Mouse (Mus musculus): Measurements from ENCODE around the gene Lrrc19. TPM values are rescaled to one million over a fixed set of nuclear protein-coding genes. Genes with fewer than 3 reads are reported as not detected.

Gene Lrrc19
- total and polyA plus RNA-seq, 2 experiments = 0.09 TPM; not detected in 1

DNA sequence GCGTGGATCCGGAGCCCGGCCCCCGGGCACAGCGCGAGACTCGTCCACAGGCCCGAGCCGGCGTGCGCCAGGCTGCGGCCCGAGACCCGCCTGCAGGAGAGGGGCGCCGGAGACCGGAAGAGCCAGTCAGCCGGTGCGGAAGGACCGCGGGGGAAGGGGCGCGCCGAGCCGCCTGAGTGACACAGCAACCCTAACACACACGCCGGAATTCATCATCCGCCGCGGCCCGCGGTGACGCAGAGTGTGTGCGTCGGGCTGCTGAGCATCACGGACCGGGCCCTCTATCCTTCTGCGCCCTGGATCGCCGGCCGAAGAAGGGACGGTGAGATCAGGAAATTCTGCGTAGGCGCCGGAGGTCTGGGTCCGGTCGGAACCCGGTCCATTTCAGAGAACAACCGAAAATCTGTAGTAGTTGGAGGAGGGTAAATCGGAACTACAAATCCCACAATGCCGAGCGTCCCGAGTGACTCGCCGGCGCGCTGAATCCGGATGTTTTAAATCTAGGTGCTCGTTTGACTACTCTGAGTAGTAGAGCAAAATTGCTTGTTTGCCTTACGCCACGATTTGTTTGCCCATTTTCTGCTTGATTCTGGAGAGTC is 46.8 kb downstream of the Lrrc19 start, which contains the start of gene Plaa:
Plaa (minus strand) TSS at position 214 of the 599 bp plus-strand sequence.
- Histone ChIP-seq H3K4me3 (ENCODE audit: insufficient read depth, low read depth, low read length) (peak within 1 kb of the TSS; percentile 79), H3K4me1 (ENCODE audit: control insufficient read depth, insufficient read depth, low read length) (peaks cover 2% of the 10 kb centered on the region), H3K36me3 (ENCODE audit: control insufficient read depth, insufficient read depth, low read length) (no peaks in the 10 kb centered on the region), H3K79me2 (ENCODE audit: control insufficient read depth, insufficient read depth, low read length) (peaks cover 15% of the 10 kb centered on the region; the same call in 1 of the 2 replicates), H3K27me3 (ENCODE audit: control insufficient read depth, insufficient read depth, low read length) (no peaks in the 10 kb centered on the region), H3K27ac (replicated peaks; ENCODE audit: insufficient read depth, low read depth, low read length) (peak within 1 kb of the TSS; percentile 73), H3K9ac (ENCODE audit: low read depth, low read length) (peak within 1 kb of the TSS; percentile 81)
- peak; percentile 74 for DNase-seq (ENCODE audit: extremely low read depth, low read depth, low spot score)
- WGBS = under 1% methylated on average over 61 of the region's 61 CpGs
- TF ChIP-seq POLR2A (IDR thresholded peaks at IDR 0.05; ENCODE audit: extremely low read depth, insufficient read depth, low read length) (0 out of 2 replicates have a peak, but pooled peaks have one; percentile 35), CTCF (IDR thresholded peaks at IDR 0.05; ENCODE audit: low read depth, low read length) (no peak)

DNA sequence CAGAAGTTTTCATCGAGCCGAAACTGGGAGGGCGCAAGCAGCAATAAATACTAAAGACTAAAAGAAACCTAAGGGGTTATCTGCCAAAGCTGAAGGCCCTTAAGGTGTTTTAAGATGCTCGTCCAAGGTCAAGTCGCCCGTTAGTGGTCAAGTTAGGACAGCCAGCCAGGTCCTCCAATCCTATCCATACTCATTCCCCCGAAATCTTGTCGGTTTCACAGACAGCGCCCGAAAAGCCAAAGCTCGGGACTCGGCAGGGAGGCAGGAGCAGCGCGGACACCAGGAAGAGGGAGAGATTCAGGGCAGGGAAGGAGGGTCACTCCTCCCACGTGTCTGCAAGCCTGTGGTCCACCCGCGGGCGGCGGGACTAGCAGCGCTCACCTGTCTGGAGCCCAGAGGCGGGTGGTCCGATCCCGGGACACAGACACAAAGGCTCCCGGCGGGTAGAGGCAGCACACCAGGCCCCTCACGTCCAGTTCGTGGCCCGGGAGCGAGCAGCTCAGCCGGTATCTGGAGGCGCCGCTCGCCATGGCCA is 47.4 kb downstream of the Lrrc19 start:
- TF ChIP-seq POLR2A (IDR thresholded peaks at IDR 0.05; ENCODE audit: extremely low read depth, insufficient read depth, low read length) (no peak), CTCF (IDR thresholded peaks at IDR 0.05; ENCODE audit: low read depth, low read length) (no peak)
- DNase-seq (ENCODE audit: extremely low read depth, low read depth, low spot score) = peak; percentile 44
- Histone ChIP-seq H3K9ac (ENCODE audit: low read depth, low read length) (peak overlapping the region; percentile 81), H3K4me3 (ENCODE audit: insufficient read depth, low read depth, low read length) (peak overlapping the region; percentile 79), H3K36me3 (ENCODE audit: control insufficient read depth, insufficient read depth, low read length) (no peaks in the 10 kb centered on the region), H3K79me2 (ENCODE audit: control insufficient read depth, insufficient read depth, low read length) (peaks cover 19% of the 10 kb centered on the region; the same call in 1 of the 2 replicates), H3K27ac (replicated peaks; ENCODE audit: insufficient read depth, low read depth, low read length) (peak overlapping the region; percentile 73), H3K27me3 (ENCODE audit: control insufficient read depth, insufficient read depth, low read length) (no peaks in the 10 kb centered on the region), H3K4me1 (ENCODE audit: control insufficient read depth, insufficient read depth, low read length) (peaks cover 2% of the 10 kb centered on the region)
- under 1% methylated on average over 33 of the region's 33 CpGs for WGBS

DNA sequence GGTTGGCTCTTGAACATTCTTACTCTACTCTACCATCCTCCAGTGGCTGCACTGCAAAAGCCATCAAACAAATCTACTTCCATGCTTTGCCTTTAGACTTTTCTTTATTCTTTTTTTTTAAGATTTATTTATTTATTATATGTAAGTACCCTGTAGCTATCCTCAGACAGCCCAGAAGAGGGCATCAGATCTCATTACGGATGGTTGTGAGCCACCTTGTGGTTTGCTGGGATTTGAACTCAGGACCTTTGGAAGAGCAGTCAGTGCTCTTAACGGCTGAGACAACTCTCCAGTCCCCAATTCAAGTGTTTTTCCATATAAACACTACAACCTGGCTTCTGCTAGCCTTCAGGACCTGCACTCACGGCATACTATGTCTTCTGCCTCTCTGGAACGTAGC is 48.5 kb downstream of the Lrrc19 start:
- H3K36me3 ChIP-seq (ENCODE audit: control insufficient read depth, insufficient read depth, low read length) = no peaks in the 10 kb centered on the region
- no peaks in the 10 kb centered on the region for H3K27me3 ChIP-seq (ENCODE audit: control insufficient read depth, insufficient read depth, low read length)
- H3K9ac ChIP-seq (ENCODE audit: low read depth, low read length) = no peak overlapping the region
- WGBS = 82% methylated on average over 4 of the region's 4 CpGs
- no peak for DNase-seq (ENCODE audit: extremely low read depth, low read depth, low spot score)
- no peak for TF ChIP-seq POLR2A (IDR thresholded peaks at IDR 0.05; ENCODE audit: extremely low read depth, insufficient read depth, low read length)
- TF ChIP-seq CTCF (IDR thresholded peaks at IDR 0.05; ENCODE audit: low read depth, low read length) = no peak
- peaks cover 19% of the 10 kb centered on the region; the same call in 1 of the 2 replicates for H3K79me2 ChIP-seq (ENCODE audit: control insufficient read depth, insufficient read depth, low read length)
- H3K4me1 ChIP-seq (ENCODE audit: control insufficient read depth, insufficient read depth, low read length) = peaks cover 2% of the 10 kb centered on the region
- no peak overlapping the region for H3K4me3 ChIP-seq (ENCODE audit: insufficient read depth, low read depth, low read length)
- H3K27ac ChIP-seq (replicated peaks; ENCODE audit: insufficient read depth, low read depth, low read length) = no peak overlapping the region

DNA sequence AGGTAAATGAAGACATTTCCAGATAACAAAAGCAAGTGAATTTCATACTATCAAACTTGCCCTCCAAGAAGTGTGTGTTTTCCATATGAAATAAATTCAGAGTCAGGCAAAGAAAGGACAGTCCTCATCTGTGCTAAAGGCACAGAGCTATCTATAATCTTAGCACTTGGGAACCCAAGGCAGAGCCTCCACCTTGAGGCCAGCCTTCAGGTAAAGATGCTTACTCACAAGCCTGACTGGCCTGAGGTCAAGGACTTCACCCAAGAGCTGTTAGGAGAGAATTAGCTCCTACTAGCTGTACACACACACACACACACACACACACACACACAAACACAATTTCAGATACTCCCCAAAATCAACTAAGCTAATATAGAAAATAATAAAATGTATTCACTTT is 57.2 kb downstream of the Lrrc19 start:
- peaks cover 32% of the 10 kb centered on the region; the same call in 1 of the 2 replicates for H3K79me2 ChIP-seq (ENCODE audit: control insufficient read depth, insufficient read depth, low read length)
- no peak overlapping the region for H3K9ac ChIP-seq (ENCODE audit: low read depth, low read length)
- DNase-seq (ENCODE audit: extremely low read depth, low read depth, low spot score) = peak; percentile 24
- H3K27ac ChIP-seq (replicated peaks; ENCODE audit: insufficient read depth, low read depth, low read length) = no peak overlapping the region
- no peak for TF ChIP-seq POLR2A (IDR thresholded peaks at IDR 0.05; ENCODE audit: extremely low read depth, insufficient read depth, low read length)
- H3K27me3 ChIP-seq (ENCODE audit: control insufficient read depth, insufficient read depth, low read length) = no peaks in the 10 kb centered on the region
- peaks cover 10% of the 10 kb centered on the region for H3K4me1 ChIP-seq (ENCODE audit: control insufficient read depth, insufficient read depth, low read length)
- no peak overlapping the region for H3K4me3 ChIP-seq (ENCODE audit: insufficient read depth, low read depth, low read length)
- 0 out of 2 replicates have a peak, but pooled peaks cover 1% of the 10 kb centered on the region for H3K36me3 ChIP-seq (ENCODE audit: control insufficient read depth, insufficient read depth, low read length)

DNA sequence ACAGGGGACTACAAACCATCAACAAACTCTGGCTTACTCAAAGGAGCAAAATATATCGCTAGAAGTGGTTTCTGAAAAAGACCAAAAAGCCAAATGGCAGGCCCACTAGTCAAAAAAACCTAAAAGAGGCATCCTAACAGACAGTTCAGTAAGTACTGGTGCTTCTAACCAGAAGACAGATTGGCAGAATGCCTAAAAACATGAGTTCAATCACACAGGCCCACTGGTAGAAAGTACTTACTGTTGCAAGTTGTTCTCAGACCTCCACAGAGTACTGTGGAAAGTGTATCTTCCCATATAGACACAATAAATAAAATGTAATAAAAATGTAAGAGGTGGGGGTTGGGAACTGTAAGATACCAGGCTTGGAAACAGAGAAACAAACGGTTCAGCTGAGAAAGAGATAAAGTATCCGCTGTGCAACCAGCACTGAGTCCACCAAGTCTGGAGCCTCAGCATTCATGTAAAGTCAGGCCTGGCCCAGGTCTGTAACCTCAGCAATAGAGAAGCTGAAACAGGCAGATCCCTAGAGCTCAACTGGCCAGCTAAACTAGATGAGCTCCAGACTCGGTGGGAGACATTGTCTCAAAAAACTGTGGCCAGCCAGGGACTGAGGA is 58.1 kb downstream of the Lrrc19 start:
- 54% methylated on average over 4 of the region's 4 CpGs for WGBS
- H3K27ac ChIP-seq (replicated peaks; ENCODE audit: insufficient read depth, low read depth, low read length) = no peak overlapping the region

More for the DNA sequence above, 58.1 kb downstream of the Lrrc19 start:
- no peak for TF ChIP-seq POLR2A (IDR thresholded peaks at IDR 0.05; ENCODE audit: extremely low read depth, insufficient read depth, low read length)
- TF ChIP-seq CTCF (IDR thresholded peaks at IDR 0.05; ENCODE audit: low read depth, low read length) = no peak
- H3K9ac ChIP-seq (ENCODE audit: low read depth, low read length) = no peak overlapping the region
- H3K79me2 ChIP-seq (ENCODE audit: control insufficient read depth, insufficient read depth, low read length) = peaks cover 31% of the 10 kb centered on the region; the same call in 1 of the 2 replicates
- peaks cover 10% of the 10 kb centered on the region for H3K4me1 ChIP-seq (ENCODE audit: control insufficient read depth, insufficient read depth, low read length)
- H3K27me3 ChIP-seq (ENCODE audit: control insufficient read depth, insufficient read depth, low read length) = no peaks in the 10 kb centered on the region
- peaks cover 3% of the 10 kb centered on the region; the same call in 1 of the 2 replicates for H3K36me3 ChIP-seq (ENCODE audit: control insufficient read depth, insufficient read depth, low read length)
- H3K4me3 ChIP-seq (ENCODE audit: insufficient read depth, low read depth, low read length) = no peak overlapping the region
- peak; percentile 37 for DNase-seq (ENCODE audit: extremely low read depth, low read depth, low spot score)

Other genes with a start within 250 kb of the Lrrc19 start
- not detected in 2 replicates for gene Gm10306, start 93.6 kb downstream of the Lrrc19 start, total RNA-seq (2014; rRNA removed)
- not detected in 2 replicates for gene Gm10306, start 93.6 kb downstream of the Lrrc19 start, polyA plus RNA-seq (2012; rRNA removed)
- 5.3 and 5.8 TPM in 2 replicates for gene Caap1, start 93.3 kb downstream of the Lrrc19 start, total RNA-seq (2014; rRNA removed)
- gene Caap1, start 93.3 kb downstream of the Lrrc19 start, polyA plus RNA-seq (2012; rRNA removed) = 1.4 and 1.8 TPM in 2 replicates
- 46.7 and 49.6 TPM in 2 replicates for gene Plaa, start 46.9 kb downstream of the Lrrc19 start, total RNA-seq (2014; rRNA removed)
- gene Plaa, start 46.9 kb downstream of the Lrrc19 start, polyA plus RNA-seq (2012; rRNA removed) = 26.1 and 27.1 TPM in 2 replicates
- 2.5 and 3.6 TPM in 2 replicates for gene Ift74, start 35.7 kb downstream of the Lrrc19 start, total RNA-seq (2014; rRNA removed)
- gene Ift74, start 35.7 kb downstream of the Lrrc19 start, polyA plus RNA-seq (2012; rRNA removed) = 0.24 and 0.33 TPM in 2 replicates
- 12.7 and 15.0 TPM in 2 replicates for gene Tek, start 89.1 kb upstream of the Lrrc19 start, total RNA-seq (2014; rRNA removed)
- gene Tek, start 89.1 kb upstream of the Lrrc19 start, polyA plus RNA-seq (2012; rRNA removed) = 1.9 and 2.3 TPM in 2 replicates

Data from liver, adult 2 months (tissue).